Mouse (Mus musculus): ENCODE results near the gene Hoxb1.

Hoxb1 gene

GRCm38 (mm10) chr11:96365441-96366091 lies at the start of gene Hoxb1:
Hoxb1 (plus strand) TSS chr11:96365752.
- no peak for DNase-seq (ENCODE audit: low spot score in 2 of 2)

GRCm38 (mm10) chr11:96316696-96317607 lies 48.6 kb upstream of the Hoxb1 start:
- no peak for DNase-seq (ENCODE audit: low spot score in 2 of 2)

GRCm38 (mm10) chr11:96317608-96318367 lies 47.8 kb upstream of the Hoxb1 start, which contains the start of gene Hoxb4:
Hoxb4 (plus strand) TSS chr11:96318267.
- no peak for DNase-seq (ENCODE audit: low spot score in 2 of 2)

- no peak for DNase-seq (ENCODE audit: low spot score in 2 of 2)
These were observed 47.0 kb upstream of the Hoxb1 start for GRCm38 (mm10) chr11:96318368-96319070.

GRCm38 (mm10) chr11:96319071-96319902 lies 46.3 kb upstream of the Hoxb1 start:
- DNase-seq (ENCODE audit: low spot score in 2 of 2): no peak

GRCm38 (mm10) chr11:96319910-96320309 lies 45.6 kb upstream of the Hoxb1 start:
- no peak for DNase-seq (ENCODE audit: low spot score in 2 of 2)

- DNase-seq (ENCODE audit: low spot score in 2 of 2): no peak
These were observed 44.9 kb upstream of the Hoxb1 start for GRCm38 (mm10) chr11:96320688-96321087.

- DNase-seq (ENCODE audit: low spot score in 2 of 2): no peak
These were observed 43.7 kb upstream of the Hoxb1 start for GRCm38 (mm10) chr11:96321846-96322245.

GRCm38 (mm10) chr11:96322738-96323137 lies 42.8 kb upstream of the Hoxb1 start:
- no peak for DNase-seq (ENCODE audit: low spot score in 2 of 2)

- no peak for DNase-seq (ENCODE audit: low spot score in 2 of 2)
These were observed 42.4 kb upstream of the Hoxb1 start, which contains the start of gene Hoxb3 for GRCm38 (mm10) chr11:96323154-96323553. Hoxb3 (plus strand) TSS chr11:96323326.

GRCm38 (mm10) chr11:96324125-96324524 lies 41.4 kb upstream of the Hoxb1 start:
- no peak for DNase-seq (ENCODE audit: low spot score in 2 of 2)

GRCm38 (mm10) chr11:96324965-96325364 lies 40.6 kb upstream of the Hoxb1 start:
- DNase-seq (ENCODE audit: low spot score in 2 of 2): no peak

GRCm38 (mm10) chr11:96325747-96326212 lies 39.8 kb upstream of the Hoxb1 start:
- no peak for DNase-seq (ENCODE audit: low spot score in 2 of 2)

- no peak for DNase-seq (ENCODE audit: low spot score in 2 of 2)
These were observed 38.8 kb upstream of the Hoxb1 start for GRCm38 (mm10) chr11:96326705-96327104.

- no peak for DNase-seq (ENCODE audit: low spot score in 2 of 2)
These were observed 38.4 kb upstream of the Hoxb1 start for GRCm38 (mm10) chr11:96327122-96327521.

GRCm38 (mm10) chr11:96327750-96328149 lies 37.8 kb upstream of the Hoxb1 start:
- no peak for DNase-seq (ENCODE audit: low spot score in 2 of 2)

GRCm38 (mm10) chr11:96328605-96329004 lies 36.9 kb upstream of the Hoxb1 start:
- no peak for DNase-seq (ENCODE audit: low spot score in 2 of 2)

GRCm38 (mm10) chr11:96332105-96332504 lies 33.4 kb upstream of the Hoxb1 start:
- DNase-seq (ENCODE audit: low spot score in 2 of 2): no peak

- DNase-seq (ENCODE audit: low spot score in 2 of 2): no peak
These were observed 32.9 kb upstream of the Hoxb1 start for GRCm38 (mm10) chr11:96332618-96333032.

- DNase-seq (ENCODE audit: low spot score in 2 of 2): no peak
These were observed 32.1 kb upstream of the Hoxb1 start for GRCm38 (mm10) chr11:96333241-96334001.

Measured in right cerebral cortex, adult 2 months (tissue).